Mouse (Mus musculus): Measurements from ENCODE around the gene Dmbx1. TPM values are rescaled to one million over a fixed set of nuclear protein-coding genes. Genes with fewer than 3 reads are reported as not detected.

Gene Dmbx1
- total RNA-seq, 1 experiment, result 0.18 TPM

- peaks cover 0 to 6% of the 10 kb centered on the region in 2 experiments; a peak in 2 of 4 replicates for H3K4me1 ChIP-seq (ENCODE audit: control insufficient read depth in 2 of 2, insufficient read depth in 2 of 2, low read length in 2 of 2, poor library complexity in 1 of 2)
- in situ Hi-C loops (cut with MboI; ENCODE audit: low sequenced_read_pairs in 2 of 2, unreplicated experiment in 2 of 2), result no loop called here
- no peak for DNase-seq (ENCODE audit: low read depth, low spot score)
Measured at GRCm38 (mm10) chr4:115878828-115879227, 60.9 kb downstream of the Dmbx1 start.

DNA sequence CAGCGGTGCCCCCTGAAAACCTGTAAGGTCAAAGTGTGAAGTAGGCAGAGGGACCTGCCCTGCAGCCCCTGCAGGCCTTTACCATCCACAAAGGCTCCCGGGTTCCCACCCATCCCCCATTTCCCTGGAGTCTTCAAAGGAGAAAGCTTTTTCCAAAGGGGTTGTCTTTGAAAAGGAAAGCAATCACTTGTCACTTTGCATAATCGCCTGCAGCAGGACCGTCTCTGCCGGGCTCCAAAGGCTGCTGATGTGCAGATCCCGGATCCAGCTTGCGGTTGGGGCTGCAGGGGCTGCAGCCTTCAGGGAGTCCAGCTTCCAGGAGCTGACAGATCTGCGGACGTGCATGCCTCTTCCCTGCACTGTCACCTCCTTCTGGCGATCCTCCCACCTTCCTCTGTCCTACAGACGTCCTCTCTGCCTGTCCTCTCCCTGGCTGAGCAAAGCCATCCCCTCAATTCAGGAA, 61.5 kb downstream of the Dmbx1 start:
- H3K27ac ChIP-seq (ENCODE audit: insufficient read depth, low read depth, low read length, poor library complexity, severe bottlenecking), result no peak overlapping the region
- H3K9ac ChIP-seq (ENCODE audit: insufficient read depth, low read depth, low read length, poor library complexity, severe bottlenecking), result no peak overlapping the region
- in situ Hi-C loops (cut with MboI; ENCODE audit: low sequenced_read_pairs in 2 of 2, unreplicated experiment in 2 of 2), result no loop called here

More at GRCm38 (mm10) chr4:115878828-115879227, 60.9 kb downstream of the Dmbx1 start:
- Histone ChIP-seq H3K9ac (ENCODE audit: insufficient read depth, low read depth, low read length, poor library complexity, severe bottlenecking) (no peak overlapping the region), H3K4me3 (ENCODE audit: insufficient read depth in 1 of 2, low read depth in 1 of 2, low read length in 2 of 2, poor library complexity in 1 of 2, severe bottlenecking in 1 of 2) (no peak overlapping the region), H3K9me3 (ENCODE audit: control insufficient read depth, insufficient read depth, low read depth, low read length) (no peaks in the 10 kb centered on the region), H3K27ac (ENCODE audit: insufficient read depth, low read depth, low read length, poor library complexity, severe bottlenecking) (no peak overlapping the region), H3K36me3 (ENCODE audit: control insufficient read depth, insufficient read depth, low read length, poor library complexity, severe bottlenecking) (no peaks in the 10 kb centered on the region; the same call in 1 of the 2 replicates)
- TF ChIP-seq MAFK (IDR thresholded peaks at IDR 0.05; ENCODE audit: insufficient read depth, low read depth, low read length), result no peak
- no peak for TF ChIP-seq CHD2 (IDR thresholded peaks at IDR 0.05; ENCODE audit: low read depth, low read length)
- no peak for TF ChIP-seq HCFC1 (IDR thresholded peaks at IDR 0.05; ENCODE audit: borderline replicate concordance, insufficient read depth, low read length)
- TF ChIP-seq ZNF384 (IDR thresholded peaks at IDR 0.05; ENCODE audit: low read depth, low read length), result no peak
- TF ChIP-seq ZC3H11A (IDR thresholded peaks at IDR 0.05; ENCODE audit: borderline replicate concordance, low read depth, low read length), result no peak

DNA sequence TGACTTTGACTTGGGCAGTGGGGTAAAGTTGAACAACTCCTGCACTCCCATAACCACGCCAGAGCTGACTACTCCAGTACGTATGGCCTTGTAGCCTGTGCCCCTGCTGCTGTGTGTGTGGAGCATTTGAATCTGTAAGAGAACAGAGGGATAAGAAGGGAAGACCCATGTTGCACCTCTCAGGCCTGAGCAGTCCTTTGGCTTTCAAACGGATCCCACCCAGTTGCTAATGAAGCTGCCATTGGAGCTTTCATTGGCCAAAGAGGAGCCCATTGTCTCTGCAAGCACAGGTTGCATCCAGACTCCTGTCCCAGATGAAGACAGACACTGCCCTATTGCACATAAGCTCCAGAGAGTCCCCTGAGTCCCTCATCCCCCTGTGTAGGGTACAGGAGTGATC, 66.5 kb downstream of the Dmbx1 start:
- H3K27ac ChIP-seq (ENCODE audit: insufficient read depth, low read depth, low read length, poor library complexity, severe bottlenecking), result no peak overlapping the region
- TF ChIP-seq CHD2 (IDR thresholded peaks at IDR 0.05; ENCODE audit: low read depth, low read length) (no peak), HCFC1 (IDR thresholded peaks at IDR 0.05; ENCODE audit: borderline replicate concordance, insufficient read depth, low read length) (no peak), ZC3H11A (IDR thresholded peaks at IDR 0.05; ENCODE audit: borderline replicate concordance, low read depth, low read length) (no peak), MAFK (IDR thresholded peaks at IDR 0.05; ENCODE audit: insufficient read depth, low read depth, low read length) (no peak)
- in situ Hi-C loops (cut with MboI; ENCODE audit: low sequenced_read_pairs in 2 of 2, unreplicated experiment in 2 of 2), result no loop called here
- peak; percentile 28 for DNase-seq (ENCODE audit: low read depth, low spot score)
- peaks cover 0 to 6% of the 10 kb centered on the region in 2 experiments; a peak in 2 of 4 replicates for H3K4me1 ChIP-seq (ENCODE audit: control insufficient read depth in 2 of 2, insufficient read depth in 2 of 2, low read length in 2 of 2, poor library complexity in 1 of 2)
- no peak overlapping the region for H3K9ac ChIP-seq (ENCODE audit: insufficient read depth, low read depth, low read length, poor library complexity, severe bottlenecking)
- no peaks in the 10 kb centered on the region; the same call in 1 of the 2 replicates for H3K36me3 ChIP-seq (ENCODE audit: control insufficient read depth, insufficient read depth, low read length, poor library complexity, severe bottlenecking)
- H3K4me3 ChIP-seq (ENCODE audit: insufficient read depth in 1 of 2, low read depth in 1 of 2, low read length in 2 of 2, poor library complexity in 1 of 2, severe bottlenecking in 1 of 2), result no peak overlapping the region
- H3K9me3 ChIP-seq (ENCODE audit: control insufficient read depth, insufficient read depth, low read depth, low read length), result no peaks in the 10 kb centered on the region

More for the DNA sequence above, 61.5 kb downstream of the Dmbx1 start:
- DNase-seq (ENCODE audit: low read depth, low spot score), result peak; percentile 83
- TF ChIP-seq MAFK (IDR thresholded peaks at IDR 0.05; ENCODE audit: insufficient read depth, low read depth, low read length) (0 out of 2 replicates have a peak, but pooled peaks have one; percentile 24), ZC3H11A (IDR thresholded peaks at IDR 0.05; ENCODE audit: borderline replicate concordance, low read depth, low read length) (no peak)
- Histone ChIP-seq H3K36me3 (ENCODE audit: control insufficient read depth, insufficient read depth, low read length, poor library complexity, severe bottlenecking) (no peaks in the 10 kb centered on the region; the same call in 1 of the 2 replicates), H3K4me3 (ENCODE audit: insufficient read depth in 1 of 2, low read depth in 1 of 2, low read length in 2 of 2, poor library complexity in 1 of 2, severe bottlenecking in 1 of 2) (no peak overlapping the region), H3K9me3 (ENCODE audit: control insufficient read depth, insufficient read depth, low read depth, low read length) (no peaks in the 10 kb centered on the region), H3K4me1 (ENCODE audit: control insufficient read depth in 2 of 2, insufficient read depth in 2 of 2, low read length in 2 of 2, poor library complexity in 1 of 2) (peaks cover 0 to 6% of the 10 kb centered on the region in 2 experiments; a peak in 2 of 4 replicates)

GRCm38 (mm10) chr4:115869512-115870210, 70.1 kb downstream of the Dmbx1 start:
- Histone ChIP-seq H3K4me1 (ENCODE audit: control insufficient read depth in 2 of 2, insufficient read depth in 2 of 2, low read length in 2 of 2, poor library complexity in 1 of 2) (peaks cover 0 to 3% of the 10 kb centered on the region in 2 experiments; a peak in 1 of 4 replicates), H3K9ac (ENCODE audit: insufficient read depth, low read depth, low read length, poor library complexity, severe bottlenecking) (no peak overlapping the region), H3K27ac (ENCODE audit: insufficient read depth, low read depth, low read length, poor library complexity, severe bottlenecking) (no peak overlapping the region), H3K36me3 (ENCODE audit: control insufficient read depth, insufficient read depth, low read length, poor library complexity, severe bottlenecking) (peaks cover 3% of the 10 kb centered on the region; the same call in 1 of the 2 replicates), H3K9me3 (ENCODE audit: control insufficient read depth, insufficient read depth, low read depth, low read length) (no peaks in the 10 kb centered on the region), H3K4me3 (ENCODE audit: insufficient read depth in 1 of 2, low read depth in 1 of 2, low read length in 2 of 2, poor library complexity in 1 of 2, severe bottlenecking in 1 of 2) (no peak overlapping the region)
- no peak for TF ChIP-seq HCFC1 (IDR thresholded peaks at IDR 0.05; ENCODE audit: borderline replicate concordance, insufficient read depth, low read length)
- in situ Hi-C loops (cut with MboI; ENCODE audit: low sequenced_read_pairs in 2 of 2, unreplicated experiment in 2 of 2), result no loop called here
- no peak for DNase-seq (ENCODE audit: low read depth, low spot score)

Other genes with a start within 250 kb of the Dmbx1 start
- 17.1 and 20.2 TPM in 2 replicates for gene Efcab14, start 202.2 kb downstream of the Dmbx1 start, total RNA-seq (2012; rRNA removed)
- 0.74 TPM in 1 of 2 replicates, not detected in the other for gene Tex38, start 158.9 kb downstream of the Dmbx1 start, total RNA-seq (2012; rRNA removed)
- gene Atpaf1, start 155.1 kb downstream of the Dmbx1 start, total RNA-seq (2012; rRNA removed), result 17.8 and 22.1 TPM in 2 replicates
- 4.0 and 8.3 TPM in 2 replicates for gene Mob3c, start 111.8 kb downstream of the Dmbx1 start, total RNA-seq (2012; rRNA removed)
- 18.5 and 24.0 TPM in 2 replicates for gene Mknk1, start 100.7 kb downstream of the Dmbx1 start, total RNA-seq (2012; rRNA removed)
- not detected in 2 replicates for gene Kncn, start 55.5 kb downstream of the Dmbx1 start, total RNA-seq (2012; rRNA removed)
- gene 6430628N08Rik, start 49.3 kb downstream of the Dmbx1 start, total RNA-seq (2012; rRNA removed), result not detected in 2 replicates
- 5.9 and 15.5 TPM in 2 replicates for gene Faah, start 78.0 kb upstream of the Dmbx1 start, total RNA-seq (2012; rRNA removed)
- 24.8 and 36.8 TPM in 2 replicates for gene Nsun4, start 114.0 kb upstream of the Dmbx1 start, total RNA-seq (2012; rRNA removed)
- gene Uqcrh, start 135.1 kb upstream of the Dmbx1 start, total RNA-seq (2012; rRNA removed), result 405 and 420 TPM in 2 replicates
- 32.2 and 42.0 TPM in 2 replicates for gene Lrrc41, start 135.3 kb upstream of the Dmbx1 start, total RNA-seq (2012; rRNA removed)
- 36.2 and 38.6 TPM in 2 replicates for gene Rad54l, start 183.8 kb upstream of the Dmbx1 start, total RNA-seq (2012; rRNA removed)
- gene Pomgnt1, start 183.9 kb upstream of the Dmbx1 start, total RNA-seq (2012; rRNA removed), result 48.6 and 51.5 TPM in 2 replicates
- gene Lurap1, start 211.4 kb upstream of the Dmbx1 start, total RNA-seq (2012; rRNA removed), result 0.49 and 0.95 TPM in 2 replicates
- gene Tspan1, start 227.7 kb upstream of the Dmbx1 start, total RNA-seq (2012; rRNA removed), result 1.7 and 3.0 TPM in 2 replicates
- not detected in 2 replicates for gene 1700042G07Rik, start 233.4 kb upstream of the Dmbx1 start, total RNA-seq (2012; rRNA removed)
- gene Gm49337, start 233.5 kb upstream of the Dmbx1 start, total RNA-seq (2012; rRNA removed), result 0.69 and 1.0 TPM in 2 replicates

All from ES-E14 (cell line).